Mouse (Mus musculus) testis, adult 2 months (tissue): ENCODE data around the gene Car10. TPM values are rescaled to one million over a fixed set of nuclear protein-coding genes. Genes with fewer than 3 reads are reported as not detected.

ENCODE experiments used
- H3K27ac ChIP-seq: fragments of 200-500 bp; 2 replicates; pipeline ENCODE4 v1.5.1; 2012; ENCODE audit warnings: low read depth, low read length; ENCODE audit not compliant: control insufficient read depth, insufficient read depth
- H3K27me3 ChIP-seq: fragments of 200-500 bp; 2 replicates; pipeline ENCODE4 v1.6.1; 2012; ENCODE audit warnings: mild to moderate bottlenecking, low read length, moderate library complexity; ENCODE audit not compliant: control insufficient read depth, insufficient read depth
- H3K36me3 ChIP-seq: fragments of 200-500 bp; 2 replicates; pipeline ENCODE4 v1.6.1; 2012; ENCODE audit warnings: mild to moderate bottlenecking, low read length; ENCODE audit not compliant: control insufficient read depth, insufficient read depth
- H3K4me1 ChIP-seq: fragments of 200-500 bp; 2 replicates; pipeline ENCODE4 v1.6.1; 2012; ENCODE audit warnings: low read length; ENCODE audit not compliant: control insufficient read depth, insufficient read depth
- H3K4me3 ChIP-seq: fragments of 200-500 bp; 2 replicates; pipeline ENCODE4 v1.5.1; 2012; ENCODE audit warnings: low read depth, mild to moderate bottlenecking, low read length, moderate library complexity, mixed read lengths; ENCODE audit not compliant: control insufficient read depth
- CTCF ChIP-seq: fragments of 200-500 bp; IDR thresholded peaks from 2 replicates; pipeline ENCODE4 v1.5.1; 2012; ENCODE audit warnings: low read depth, mild to moderate bottlenecking, inconsistent platforms, low read length, moderate library complexity; ENCODE audit not compliant: control insufficient read depth, insufficient read depth, insufficient replicate concordance
- POLR2A ChIP-seq: fragments of 200-500 bp; IDR thresholded peaks from 2 replicates; pipeline ENCODE4 v1.6.1; 2012; ENCODE audit warnings: low read depth, mild to moderate bottlenecking, inconsistent platforms, low read length, moderate library complexity; ENCODE audit not compliant: control insufficient read depth
- polyA plus RNA-seq: library from polyadenylated mRNA; depleted of rRNA; stranded (reverse); fragments of >200 nt; gene quantifications from 2 replicates; pipeline ENCODE4 v1.2.3, GENCODE M21; 2012; rRNA removed

Car10 gene
- 0.05 TPM in 1 of 2 replicates, not detected in the other for polyA plus RNA-seq

DNA sequence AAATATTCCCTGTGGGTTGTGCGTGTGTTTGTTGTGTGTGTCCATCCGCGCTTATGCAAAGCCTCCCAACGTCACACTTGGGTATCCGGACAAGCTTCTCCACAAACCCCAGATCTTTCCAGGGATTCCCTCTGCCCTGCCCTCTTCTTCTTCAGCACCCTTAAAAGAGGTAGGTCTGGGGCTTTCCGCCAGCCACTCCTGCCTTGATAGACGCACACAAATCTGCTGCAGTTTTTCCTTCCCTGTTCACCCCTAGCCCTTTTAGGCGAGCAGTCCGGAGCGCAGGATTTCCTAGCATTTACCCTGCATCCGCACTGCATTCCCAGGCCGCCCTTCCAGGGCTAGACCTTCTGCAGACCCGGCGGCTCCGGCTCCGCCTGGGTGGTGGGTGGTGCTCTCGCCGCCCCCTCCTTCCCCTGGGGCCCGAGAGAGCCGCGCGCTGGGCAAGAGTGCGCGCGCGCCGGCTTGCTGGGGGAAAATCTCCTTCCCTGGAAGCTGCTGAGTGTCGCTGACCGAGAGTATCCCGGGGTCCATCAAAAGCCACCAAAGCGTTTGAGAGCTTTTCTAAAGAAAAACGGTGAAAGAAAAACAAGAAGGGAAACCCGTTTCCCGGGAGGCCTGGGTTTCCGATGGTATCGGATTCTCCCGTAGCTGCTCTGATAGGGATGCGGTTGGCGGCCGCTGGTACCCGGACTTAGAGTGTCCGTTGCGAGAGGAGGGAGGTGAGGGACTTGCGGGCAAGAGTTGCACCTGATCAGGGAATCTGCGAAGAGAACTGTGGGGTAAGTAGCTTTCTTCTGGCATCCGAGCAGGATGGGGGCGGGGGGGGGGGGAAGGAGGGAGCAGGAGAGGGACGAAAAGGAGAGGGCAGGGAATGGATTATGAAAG is at the start of gene Car10:
Gene Car10 (plus strand): TSS at position 88 of the 888 bp plus-strand sequence.
- Histone ChIP-seq H3K4me1 (peaks cover 12% of the 10 kb centered on the region), H3K4me3 (no peak within 1 kb of the TSS; the same call in 1 of the 2 replicates), H3K36me3 (no peaks in the 10 kb centered on the region), H3K27ac (no peak within 1 kb of the TSS), H3K27me3 (no peaks in the 10 kb centered on the region)
- no peak for TF ChIP-seq POLR2A
- no peak for TF ChIP-seq CTCF

DNA sequence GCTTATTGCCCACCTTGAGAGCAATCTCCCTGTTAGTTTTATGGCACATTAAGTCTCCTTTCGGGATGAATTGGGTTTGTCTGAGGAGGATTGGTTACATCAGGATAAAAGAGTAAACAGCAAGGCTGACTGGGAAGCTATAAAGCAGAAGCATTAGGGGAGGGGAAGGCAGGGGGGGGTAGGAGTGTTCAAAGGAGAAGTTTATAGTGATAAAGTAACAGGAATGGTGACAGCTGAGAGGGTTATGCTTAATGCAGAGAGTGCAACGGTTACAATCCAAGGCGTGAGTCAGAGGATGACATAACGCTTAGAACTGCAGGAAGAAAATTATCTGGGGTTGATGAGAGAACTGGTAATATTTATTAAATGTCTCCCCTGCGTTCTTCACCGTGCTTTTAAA is 32.8 kb upstream of the Car10 start:
- Histone ChIP-seq H3K27me3 (no peaks in the 10 kb centered on the region), H3K4me1 (no peaks in the 10 kb centered on the region), H3K4me3 (no peak overlapping the region), H3K36me3 (no peaks in the 10 kb centered on the region), H3K27ac (no peak overlapping the region)
- TF ChIP-seq CTCF (no peak), POLR2A (no peak)

DNA sequence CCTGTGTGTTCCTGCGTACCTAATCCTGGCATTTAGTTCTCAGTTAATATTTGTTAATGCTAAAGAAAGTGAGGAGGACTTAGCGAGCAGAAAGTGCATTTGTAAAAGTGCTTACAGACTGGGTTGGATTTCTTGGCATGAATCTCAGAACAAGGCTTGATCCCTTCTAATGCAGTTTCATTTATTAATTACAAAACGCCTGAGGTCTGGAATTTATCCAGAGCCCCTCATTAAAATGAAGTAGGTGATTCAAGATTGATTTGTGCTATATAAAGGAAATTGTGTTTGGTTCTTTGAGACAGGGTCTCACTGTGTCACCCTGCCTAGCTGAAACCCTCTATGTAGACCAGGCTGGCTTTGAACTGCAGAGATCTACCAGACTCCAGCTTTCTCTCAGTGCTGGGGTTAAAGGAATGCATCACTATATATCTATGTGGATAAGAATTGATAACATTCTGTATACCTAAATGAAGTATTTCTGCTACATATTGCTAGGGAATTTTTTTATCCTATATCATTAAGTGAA is 32.1 kb upstream of the Car10 start:
- no peak for TF ChIP-seq POLR2A
- no peak for TF ChIP-seq CTCF
- H3K27ac ChIP-seq = no peak overlapping the region
- H3K36me3 ChIP-seq = no peaks in the 10 kb centered on the region
- H3K27me3 ChIP-seq = no peaks in the 10 kb centered on the region
- H3K4me1 ChIP-seq = no peaks in the 10 kb centered on the region
- H3K4me3 ChIP-seq = no peak overlapping the region

DNA sequence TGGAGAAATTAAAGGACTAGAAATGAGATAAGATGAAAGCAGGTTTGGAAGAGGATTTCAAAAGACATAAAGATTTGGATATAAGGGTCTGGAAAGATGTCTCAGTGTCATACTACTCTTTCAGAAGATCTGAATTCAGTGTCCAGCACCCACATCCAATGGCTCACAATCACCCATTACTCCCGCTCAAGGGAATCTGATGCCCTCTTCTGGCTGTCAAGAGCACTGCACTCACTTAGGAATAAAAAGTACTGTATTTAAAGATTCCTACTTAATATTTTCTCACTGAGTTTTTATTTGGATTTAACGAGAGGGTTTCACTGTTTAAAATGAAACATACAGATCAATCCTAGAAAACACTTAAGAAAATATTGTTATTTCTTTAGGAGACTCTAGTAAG is 2.2 kb upstream of the Car10 start:
- Histone ChIP-seq H3K4me1 (peaks cover 12% of the 10 kb centered on the region), H3K36me3 (no peaks in the 10 kb centered on the region), H3K27me3 (no peaks in the 10 kb centered on the region), H3K27ac (no peak overlapping the region), H3K4me3 (no peak overlapping the region)
- TF ChIP-seq POLR2A = no peak
- TF ChIP-seq CTCF = no peak

DNA sequence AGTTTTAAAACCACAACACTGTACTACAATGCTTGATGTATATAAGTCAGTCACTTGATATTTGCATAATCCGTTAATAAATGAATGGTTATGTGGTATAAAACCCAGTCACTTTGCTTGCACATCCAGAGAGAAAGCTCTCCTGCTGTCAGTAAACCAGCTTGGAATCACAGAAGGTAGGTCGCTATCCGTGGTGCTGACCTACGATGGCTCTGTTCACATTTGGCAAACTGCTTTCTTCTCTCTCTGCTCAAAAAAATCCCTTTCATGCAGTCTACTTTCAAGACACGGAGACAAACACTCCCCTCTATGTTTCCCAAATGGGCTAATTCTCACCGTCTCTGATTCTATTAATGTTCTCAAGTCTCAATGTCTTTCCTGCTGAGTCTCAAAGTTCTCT is 827 bp upstream of the Car10 start:
- no peak overlapping the region for H3K4me3 ChIP-seq
- no peak overlapping the region for H3K27ac ChIP-seq
- H3K4me1 ChIP-seq = peaks cover 12% of the 10 kb centered on the region
- no peaks in the 10 kb centered on the region for H3K27me3 ChIP-seq
- TF ChIP-seq POLR2A (no peak), CTCF (no peak)
- H3K36me3 ChIP-seq = no peaks in the 10 kb centered on the region

DNA sequence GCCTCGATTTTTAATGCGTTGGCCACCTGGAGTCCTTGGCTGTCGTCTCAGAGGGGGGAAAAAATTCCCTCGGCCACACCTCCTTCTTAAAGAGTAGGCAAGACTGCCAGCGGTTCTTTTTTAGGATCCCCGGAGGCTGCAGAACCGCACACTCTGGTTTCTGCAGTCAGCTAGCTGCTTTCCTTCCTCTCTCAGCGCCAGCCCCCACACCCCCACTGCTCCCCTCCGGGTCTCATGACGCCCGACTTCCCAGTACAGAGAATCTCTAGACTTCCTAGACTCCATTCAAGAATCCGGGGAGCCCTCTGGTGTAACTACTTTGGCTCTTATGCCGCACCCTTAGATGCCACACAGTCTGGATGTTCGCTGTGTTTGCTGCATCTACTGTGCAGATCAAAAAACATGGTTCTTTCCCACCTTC is 387 bp upstream of the Car10 start:
- Histone ChIP-seq H3K27ac (no peak overlapping the region), H3K4me1 (peaks cover 12% of the 10 kb centered on the region), H3K4me3 (no peak overlapping the region), H3K27me3 (no peaks in the 10 kb centered on the region), H3K36me3 (no peaks in the 10 kb centered on the region)
- TF ChIP-seq POLR2A (no peak), CTCF (no peak)

DNA sequence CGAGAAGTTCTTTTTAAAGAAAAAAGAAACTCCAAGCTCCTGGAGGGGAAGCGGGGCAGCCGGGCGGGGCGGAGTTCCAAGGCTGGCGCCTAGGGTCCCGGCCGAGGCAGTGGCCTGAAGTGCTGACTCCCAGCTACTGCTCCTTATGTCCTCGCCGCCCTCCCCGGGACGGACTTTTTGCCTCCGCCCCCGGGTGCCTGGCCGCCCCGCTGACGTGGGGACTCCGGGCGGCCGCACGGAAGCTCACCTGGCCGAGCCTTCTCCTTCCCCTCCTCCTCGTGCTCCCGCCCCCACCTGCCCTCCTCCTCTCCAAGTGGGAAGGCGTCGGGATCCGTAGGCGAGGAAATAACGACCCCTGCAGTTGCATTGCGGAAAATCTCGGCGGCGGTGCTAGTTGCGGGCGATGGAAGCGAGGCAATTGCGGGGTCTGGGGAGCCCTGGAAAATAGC is 1.1 kb downstream of the Car10 start:
- H3K4me1 ChIP-seq = peaks cover 12% of the 10 kb centered on the region
- TF ChIP-seq POLR2A (no peak), CTCF (no peak)
- H3K27me3 ChIP-seq = no peaks in the 10 kb centered on the region
- no peak overlapping the region for H3K27ac ChIP-seq
- no peaks in the 10 kb centered on the region for H3K36me3 ChIP-seq
- no peak overlapping the region; the same call in 1 of the 2 replicates for H3K4me3 ChIP-seq
